Mouse (Mus musculus): ENCODE results near the gene Zfp128. TPM values are rescaled to one million over a fixed set of nuclear protein-coding genes. Genes with fewer than 3 reads are reported as not detected.
"Not testable (repeated sequence)": the region's sequence is repeated elsewhere in the genome, so short reads cannot be mapped to it uniquely, and the experiment has no call there.

Zfp128 gene
- polyA plus RNA-seq (2014; fragmentation: Nextera tagmentation; extraction: Ambion mirVana) = 3.5 and 3.8 TPM in 2 replicates

DNA sequence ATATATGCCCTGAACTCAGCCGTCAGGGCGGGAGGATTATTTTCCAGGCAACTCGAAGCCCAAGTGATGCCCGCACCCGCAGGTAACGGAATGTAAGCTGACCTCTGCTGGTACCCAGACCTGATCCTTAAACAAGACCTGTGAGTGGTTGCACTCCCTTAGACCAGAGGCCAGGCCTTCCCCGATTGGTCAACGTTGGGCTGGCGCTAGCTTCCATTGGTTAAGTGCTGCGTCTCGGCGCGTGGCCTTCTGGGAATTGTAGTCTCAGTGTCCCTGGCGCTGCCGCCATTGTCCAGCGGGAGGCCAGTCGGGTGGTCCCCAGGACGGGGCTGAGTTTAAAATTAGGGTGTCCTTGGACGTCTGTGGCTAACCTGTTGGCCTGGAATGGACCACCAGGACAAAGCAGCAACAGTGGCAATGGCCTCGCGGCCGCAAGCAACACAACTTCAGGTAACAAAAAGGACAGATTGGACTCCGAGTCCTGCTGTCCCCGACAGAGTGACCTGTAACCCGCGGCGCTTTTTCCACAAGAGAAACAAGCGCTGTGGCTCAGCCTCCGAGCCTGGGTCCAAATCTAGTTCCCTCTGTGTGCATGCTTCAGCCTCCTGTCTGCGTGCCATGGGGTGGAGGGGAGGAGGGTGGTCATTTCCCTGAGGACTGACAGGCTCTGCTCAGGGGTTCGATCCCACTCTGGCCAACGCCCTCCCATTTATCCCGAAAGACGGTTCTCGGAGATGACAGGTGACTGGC, at the start of gene Zfp128:
Zfp128 (plus strand) TSS at position 267 of the 750 bp plus-strand sequence.
- Histone ChIP-seq H3K9ac (ENCODE audit: low read length) (peak within 1 kb of the TSS; percentile 86), H3K4me3 (ENCODE audit: control insufficient read depth in 1 of 2, insufficient read depth in 1 of 2, low read depth in 1 of 2, low read length in 2 of 2) (peak within 1 kb of the TSS; percentile 75 to 84), H3K4me2 (ENCODE audit: low read length) (peak within 1 kb of the TSS; percentile 90), H3K4me1 (ENCODE audit: control insufficient read depth in 2 of 2, insufficient read depth in 2 of 2, low read length in 2 of 2) (peaks cover 2 to 6% of the 10 kb centered on the region in 2 experiments; a peak in 3 of 4 replicates), H3K9me3 (ENCODE audit: control insufficient read depth, low read length) (no peaks in the 10 kb centered on the region), H3K27ac (replicated peaks in 1 of 2; ENCODE audit: control insufficient read depth in 1 of 2, insufficient read depth in 1 of 2, low read depth in 2 of 2, low read length in 2 of 2) (peak within 1 kb of the TSS in 1 of 2 experiments; percentile 25; a peak in 2 of 4 replicates), H3K36me3 (ENCODE audit: control insufficient read depth, insufficient read depth, low read length) (peaks cover 23% of the 10 kb centered on the region), H3K27me3 (ENCODE audit: control insufficient read depth, insufficient read depth, low read length) (no peaks in the 10 kb centered on the region)
- WGBS = 1% methylated on average over 35 of the region's 35 CpGs
- peak; percentile 98 for ATAC-seq (ENCODE audit: insufficient number of reproducible peaks, insufficient read depth, low FRiP score, low read depth)

DNA sequence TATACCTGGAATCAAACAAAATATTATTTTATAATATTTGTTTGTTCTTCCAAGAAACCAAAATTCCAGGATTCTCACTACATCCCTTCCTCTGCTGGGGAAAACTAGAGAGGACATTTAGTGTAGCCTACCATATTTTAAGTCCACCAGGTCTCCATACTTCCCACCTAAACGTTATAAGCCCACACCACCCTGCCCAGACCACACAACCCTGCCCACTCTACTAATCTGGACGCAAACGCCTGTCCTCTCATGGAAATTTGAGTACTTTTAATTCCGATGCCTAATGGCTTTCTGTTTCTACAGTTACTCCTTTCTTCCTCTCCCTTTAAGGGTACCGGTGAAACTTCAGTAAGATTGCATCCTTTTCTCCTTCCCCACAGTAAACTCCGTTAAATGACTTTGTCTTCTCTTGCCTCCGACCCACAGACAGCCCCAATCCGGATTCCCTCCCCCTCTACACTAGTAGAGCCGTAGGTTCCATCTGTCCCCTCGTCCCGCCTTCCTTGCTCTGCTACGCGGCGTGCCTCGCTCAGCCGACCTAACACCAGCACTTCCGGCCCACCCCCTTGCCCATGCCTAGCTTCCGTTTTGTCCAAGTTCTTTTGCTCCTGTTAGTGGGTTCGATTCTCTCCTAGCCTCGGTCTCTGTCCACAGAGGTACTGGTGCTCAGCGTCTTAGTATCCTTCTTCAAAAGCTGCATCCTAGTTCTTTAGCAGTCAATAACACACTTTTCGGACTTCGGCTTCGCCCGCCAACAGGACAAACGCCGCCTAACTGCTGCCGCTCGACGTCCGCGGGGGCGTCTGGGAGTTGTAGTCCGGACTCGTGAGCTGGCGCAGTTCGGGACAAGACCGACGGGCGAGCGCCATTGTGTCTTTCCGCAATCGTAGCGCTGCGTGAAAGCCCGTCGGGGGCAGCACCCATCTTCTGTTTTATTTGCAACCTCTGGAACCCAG, 46.5 kb upstream of the Zfp128 start, which contains the start of gene Zfp110:
Zfp110 (plus strand) TSS at position 600 of the 959 bp plus-strand sequence.
- 0 out of 4 replicates have a peak, but pooled peaks cover 0 to 2% of the 10 kb centered on the region in 2 experiments for H3K4me1 ChIP-seq (ENCODE audit: control insufficient read depth in 2 of 2, insufficient read depth in 2 of 2, low read length in 2 of 2)
- peaks cover 31% of the 10 kb centered on the region for H3K9me3 ChIP-seq (ENCODE audit: control insufficient read depth, low read length)
- H3K27me3 ChIP-seq (ENCODE audit: control insufficient read depth, insufficient read depth, low read length) = no peaks in the 10 kb centered on the region
- H3K4me3 ChIP-seq (ENCODE audit: control insufficient read depth in 1 of 2, insufficient read depth in 1 of 2, low read depth in 1 of 2, low read length in 2 of 2) = peak within 1 kb of the TSS; percentile 50 to 70
- H3K4me2 ChIP-seq (ENCODE audit: low read length) = peak within 1 kb of the TSS; percentile 68
- H3K36me3 ChIP-seq (ENCODE audit: control insufficient read depth, insufficient read depth, low read length) = peaks cover 35% of the 10 kb centered on the region
- ATAC-seq (ENCODE audit: insufficient number of reproducible peaks, insufficient read depth, low FRiP score, low read depth) = peak; percentile 95
- WGBS = 4% methylated on average over 47 of the region's 47 CpGs
- peak within 1 kb of the TSS; percentile 67 for H3K9ac ChIP-seq (ENCODE audit: low read length)
- peak within 1 kb of the TSS; percentile 63 to 74 for H3K27ac ChIP-seq (replicated peaks in 1 of 2; ENCODE audit: control insufficient read depth in 1 of 2, insufficient read depth in 1 of 2, low read depth in 2 of 2, low read length in 2 of 2)

DNA sequence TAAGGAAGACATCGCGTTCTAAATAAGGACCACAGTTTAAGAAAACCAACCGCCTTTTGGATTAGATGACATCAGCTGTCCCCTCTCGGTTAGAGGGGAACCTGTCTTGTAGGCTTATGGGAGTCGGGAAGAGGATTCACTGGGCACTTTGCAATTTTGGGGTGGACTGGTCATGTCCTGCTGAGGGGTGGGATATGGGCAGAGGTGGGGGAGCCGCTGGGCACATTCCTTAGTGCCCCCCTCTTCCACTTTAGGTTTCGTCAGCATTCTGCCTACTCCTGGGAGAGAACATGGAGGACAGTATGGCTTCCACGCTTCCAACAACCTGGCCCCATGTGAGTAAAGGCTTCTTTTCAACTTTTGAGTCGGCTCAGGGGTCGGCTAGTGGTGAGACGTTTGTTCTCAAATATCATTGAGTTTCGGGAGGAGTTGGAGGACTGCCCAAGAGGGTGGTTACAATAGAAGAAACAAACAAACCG, 45.7 kb upstream of the Zfp128 start:
- H3K4me3 ChIP-seq (ENCODE audit: control insufficient read depth in 1 of 2, insufficient read depth in 1 of 2, low read depth in 1 of 2, low read length in 2 of 2) = peak overlapping the region; percentile 50 to 70
- ATAC-seq (ENCODE audit: insufficient number of reproducible peaks, insufficient read depth, low FRiP score, low read depth) = no peak
- H3K27ac ChIP-seq (replicated peaks in 1 of 2; ENCODE audit: control insufficient read depth in 1 of 2, insufficient read depth in 1 of 2, low read depth in 2 of 2, low read length in 2 of 2) = peak overlapping the region; percentile 18 to 74; a peak in 3 of 4 replicates
- H3K36me3 ChIP-seq (ENCODE audit: control insufficient read depth, insufficient read depth, low read length) = peaks cover 42% of the 10 kb centered on the region
- H3K4me1 ChIP-seq (ENCODE audit: control insufficient read depth in 2 of 2, insufficient read depth in 2 of 2, low read length in 2 of 2) = 0 out of 4 replicates have a peak, but pooled peaks cover 0 to 2% of the 10 kb centered on the region in 2 experiments
- 40% methylated on average over 13 of the region's 13 CpGs for WGBS
- peaks cover 37% of the 10 kb centered on the region for H3K9me3 ChIP-seq (ENCODE audit: control insufficient read depth, low read length)
- H3K4me2 ChIP-seq (ENCODE audit: low read length) = peak overlapping the region; percentile 68
- H3K9ac ChIP-seq (ENCODE audit: low read length) = peak overlapping the region; percentile 67
- H3K27me3 ChIP-seq (ENCODE audit: control insufficient read depth, insufficient read depth, low read length) = no peaks in the 10 kb centered on the region

DNA sequence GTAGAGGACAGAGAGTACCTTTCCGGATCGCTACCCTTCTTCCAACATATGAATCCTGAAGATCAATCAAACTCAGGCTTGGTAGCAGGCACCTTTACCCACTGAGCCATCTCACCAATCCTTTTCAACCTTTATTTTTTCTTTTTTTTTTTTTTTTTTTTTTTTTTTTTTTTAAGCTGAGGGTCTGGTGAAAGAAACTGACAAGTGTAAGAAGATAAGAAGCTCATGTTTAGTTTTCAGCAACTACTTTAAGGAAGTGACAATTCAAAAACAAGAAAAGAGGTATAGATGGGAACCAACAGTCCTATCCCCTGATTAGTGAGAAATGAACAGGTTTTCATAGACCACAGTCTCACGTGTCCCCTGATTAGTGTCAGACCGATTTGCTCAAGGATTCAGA, 45.2 kb upstream of the Zfp128 start:
- H3K4me1 ChIP-seq (ENCODE audit: control insufficient read depth in 2 of 2, insufficient read depth in 2 of 2, low read length in 2 of 2) = 0 out of 4 replicates have a peak, but pooled peaks cover 0 to 2% of the 10 kb centered on the region in 2 experiments
- H3K36me3 ChIP-seq (ENCODE audit: control insufficient read depth, insufficient read depth, low read length) = peaks cover 47% of the 10 kb centered on the region
- no peak overlapping the region for H3K9ac ChIP-seq (ENCODE audit: low read length)
- H3K27me3 ChIP-seq (ENCODE audit: control insufficient read depth, insufficient read depth, low read length) = no peaks in the 10 kb centered on the region
- peak overlapping the region; percentile 50 to 70; a peak in 3 of 4 replicates for H3K4me3 ChIP-seq (ENCODE audit: control insufficient read depth in 1 of 2, insufficient read depth in 1 of 2, low read depth in 1 of 2, low read length in 2 of 2)
- H3K27ac ChIP-seq (replicated peaks in 1 of 2; ENCODE audit: control insufficient read depth in 1 of 2, insufficient read depth in 1 of 2, low read depth in 2 of 2, low read length in 2 of 2) = no peak overlapping the region
- 92% methylated on average over 4 of the region's 4 CpGs for WGBS
- peak overlapping the region; percentile 68 for H3K4me2 ChIP-seq (ENCODE audit: low read length)
- ATAC-seq (ENCODE audit: insufficient number of reproducible peaks, insufficient read depth, low FRiP score, low read depth) = no peak
- H3K9me3 ChIP-seq (ENCODE audit: control insufficient read depth, low read length) = peaks cover 42% of the 10 kb centered on the region

DNA sequence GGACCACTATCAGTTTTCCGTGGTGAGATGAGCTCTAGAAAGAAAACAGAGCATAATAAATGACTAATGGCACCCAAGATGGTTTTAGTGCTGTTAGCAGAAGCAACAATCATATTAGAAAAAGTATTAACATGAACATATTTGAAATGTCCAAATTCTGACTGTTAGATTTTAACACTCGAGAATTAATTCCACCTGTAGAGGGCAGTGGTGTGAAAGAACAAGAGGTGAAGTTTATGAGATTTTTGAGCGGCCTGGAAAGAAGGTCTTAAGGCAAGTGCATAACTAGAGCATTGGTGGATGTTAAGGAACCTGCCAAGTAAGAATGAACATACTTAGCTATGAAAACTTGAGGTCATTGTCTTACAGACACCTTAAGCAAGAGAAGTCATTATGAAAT, 6.7 kb upstream of the Zfp128 start:
- Histone ChIP-seq H3K27me3 (ENCODE audit: control insufficient read depth, insufficient read depth, low read length) (no peaks in the 10 kb centered on the region), H3K4me3 (ENCODE audit: control insufficient read depth in 1 of 2, insufficient read depth in 1 of 2, low read depth in 1 of 2, low read length in 2 of 2) (no peak overlapping the region), H3K9ac (ENCODE audit: low read length) (no peak overlapping the region), H3K4me1 (ENCODE audit: control insufficient read depth in 2 of 2, insufficient read depth in 2 of 2, low read length in 2 of 2) (no peaks in the 10 kb centered on the region), H3K4me2 (ENCODE audit: low read length) (no peak overlapping the region), H3K36me3 (ENCODE audit: control insufficient read depth, insufficient read depth, low read length) (no peaks in the 10 kb centered on the region), H3K27ac (replicated peaks in 1 of 2; ENCODE audit: control insufficient read depth in 1 of 2, insufficient read depth in 1 of 2, low read depth in 2 of 2, low read length in 2 of 2) (no peak overlapping the region), H3K9me3 (ENCODE audit: control insufficient read depth, low read length) (peaks cover 4% of the 10 kb centered on the region; the same call in 1 of the 2 replicates)
- 15% methylated on average over 3 of the region's 3 CpGs for WGBS
- no peak for ATAC-seq (ENCODE audit: insufficient number of reproducible peaks, insufficient read depth, low FRiP score, low read depth)

DNA sequence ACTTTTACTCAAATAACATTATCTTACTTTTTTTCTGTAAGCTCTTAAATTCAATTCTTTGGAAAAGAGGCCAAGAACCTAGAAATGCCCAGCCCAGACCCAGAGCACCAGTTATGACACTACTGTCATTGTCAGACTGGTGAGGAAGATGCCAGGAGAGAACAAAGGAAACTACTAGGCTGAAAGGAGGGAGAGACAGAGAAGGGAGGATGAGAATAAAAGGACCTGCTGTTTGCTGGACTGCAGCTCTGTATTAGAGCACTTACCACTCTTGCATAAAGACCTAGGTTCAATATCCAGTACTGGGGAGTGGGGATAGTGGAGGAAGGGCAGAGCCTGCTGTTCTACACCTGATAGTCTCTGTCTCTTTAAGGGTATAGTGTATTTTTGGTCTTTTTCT, 941 bp upstream of the Zfp128 start:
- peaks cover 2 to 6% of the 10 kb centered on the region in 2 experiments; a peak in 3 of 4 replicates for H3K4me1 ChIP-seq (ENCODE audit: control insufficient read depth in 2 of 2, insufficient read depth in 2 of 2, low read length in 2 of 2)
- H3K9me3 ChIP-seq (ENCODE audit: control insufficient read depth, low read length) = no peaks in the 10 kb centered on the region
- no peak for ATAC-seq (ENCODE audit: insufficient number of reproducible peaks, insufficient read depth, low FRiP score, low read depth)
- H3K27ac ChIP-seq (replicated peaks in 1 of 2; ENCODE audit: control insufficient read depth in 1 of 2, insufficient read depth in 1 of 2, low read depth in 2 of 2, low read length in 2 of 2) = no peak overlapping the region
- H3K36me3 ChIP-seq (ENCODE audit: control insufficient read depth, insufficient read depth, low read length) = peaks cover 12% of the 10 kb centered on the region
- H3K9ac ChIP-seq (ENCODE audit: low read length) = no peak overlapping the region
- H3K4me3 ChIP-seq (ENCODE audit: control insufficient read depth in 1 of 2, insufficient read depth in 1 of 2, low read depth in 1 of 2, low read length in 2 of 2) = no peak overlapping the region
- H3K4me2 ChIP-seq (ENCODE audit: low read length) = no peak overlapping the region
- H3K27me3 ChIP-seq (ENCODE audit: control insufficient read depth, insufficient read depth, low read length) = no peaks in the 10 kb centered on the region

DNA sequence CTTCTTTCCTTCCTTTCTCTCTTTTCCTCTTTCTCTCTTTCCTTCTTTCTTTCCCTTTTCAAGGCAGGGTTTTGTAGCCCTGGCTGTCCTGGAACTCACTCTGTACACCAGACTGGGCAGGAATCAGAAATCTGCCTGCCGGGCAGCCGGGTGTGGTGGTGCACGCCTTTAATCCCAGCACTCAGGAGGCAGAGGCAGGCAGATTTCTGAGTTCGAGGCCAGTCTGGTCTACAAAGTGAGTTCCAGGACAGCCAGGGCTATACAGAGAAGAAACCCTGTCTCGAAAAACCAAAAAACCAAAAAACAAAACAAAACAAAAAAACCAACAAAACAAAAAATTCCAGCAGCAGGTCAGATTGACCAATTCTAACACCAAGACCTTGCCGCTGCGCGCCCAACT, 480 bp upstream of the Zfp128 start:
- Histone ChIP-seq H3K4me2 (ENCODE audit: low read length) (peak overlapping the region; percentile 90), H3K4me3 (ENCODE audit: control insufficient read depth in 1 of 2, insufficient read depth in 1 of 2, low read depth in 1 of 2, low read length in 2 of 2) (peak overlapping the region; percentile 49 to 84), H3K9ac (ENCODE audit: low read length) (0 out of 2 replicates have a peak overlapping the region, but pooled peaks have one; percentile 34), H3K36me3 (ENCODE audit: control insufficient read depth, insufficient read depth, low read length) (peaks cover 17% of the 10 kb centered on the region)
- not testable (repeated sequence) for H3K9me3 ChIP-seq (ENCODE audit: control insufficient read depth, low read length); H3K27me3 ChIP-seq (ENCODE audit: control insufficient read depth, insufficient read depth, low read length); ATAC-seq (ENCODE audit: insufficient number of reproducible peaks, insufficient read depth, low FRiP score, low read depth); H3K4me1 ChIP-seq (ENCODE audit: control insufficient read depth in 2 of 2, insufficient read depth in 2 of 2, low read length in 2 of 2); H3K27ac ChIP-seq (replicated peaks in 1 of 2; ENCODE audit: control insufficient read depth in 1 of 2, insufficient read depth in 1 of 2, low read depth in 2 of 2, low read length in 2 of 2)
- 44% methylated on average over 8 of the region's 8 CpGs for WGBS

Data from heart, embryonic 14.5 days (tissue).